ENCODE assay signal across 32 mouse cellular contexts in genomic region chr11:103215355-103215754, GRCm38 (mm10). TPM values are rescaled to one million over a fixed set of nuclear protein-coding genes. Genes with fewer than 3 reads are reported as not detected.
DNase-seq lines count a peak whose midpoint lies in the region; ATAC-seq and TF ChIP-seq lines count a peak whose summit lies in the region.
"Had no signal": no experiment of that assay in that cellular context is flagged by ENCODE, and none has a peak within 500 bp of the region (broad histone marks: within the 10 kb centered on the region; RNA-seq: fewer than 3 reads in every experiment).

No protein-coding gene starts in this region.

- H3K4me3 ChIP-seq in intestine, embryonic 16.5 days (ENCODE audit: low read length), result no peak overlapping the region
- H3K4me3 ChIP-seq in intestine, embryonic 15.5 days (replicated peaks), result no peak overlapping the region
- H3K4me3 ChIP-seq in liver, embryonic 14.5 days (ENCODE audit: insufficient read depth in 1 of 2, low read depth in 2 of 2, low read length in 2 of 2), result no peak overlapping the region
- no peak overlapping the region for H3K4me3 ChIP-seq in layer of hippocampus, adult 2 months
- H3K4me3 ChIP-seq: embryonic facial prominence, embryonic 12.5 days; erythroblast, embryonic 14.5 days; forebrain, embryonic 13.5 days; heart, embryonic 12.5 days; hindbrain, embryonic 10.5 days; midbrain, embryonic 10.5 days; myocyte; neural tube, embryonic 13.5 days had no signal

- H3K27ac ChIP-seq in intestine, embryonic 16.5 days (ENCODE audit: low read length), result no peak overlapping the region
- no peak overlapping the region for H3K27ac ChIP-seq in intestine, embryonic 15.5 days
- no peak overlapping the region for H3K27ac ChIP-seq in liver, embryonic 14.5 days
- no peak overlapping the region for H3K27ac ChIP-seq in layer of hippocampus, adult 2 months
- H3K27ac ChIP-seq: embryonic facial prominence, embryonic 12.5 days; forebrain, embryonic 13.5 days; hindbrain, embryonic 10.5 days; midbrain, embryonic 10.5 days; neural tube, embryonic 13.5 days had no signal

- DNase-seq in c-Kit-positive CD71-positive TER-119-negative erythroid progenitor cells, embryonic 14.5 days (ENCODE audit: low read depth), result peak; percentile 28
- DNase-seq in liver, embryonic 14.5 days (ENCODE audit: low read depth in 3 of 3, low spot score in 3 of 3), result peak; percentile 19 to 30 (median 27)
- no peak for DNase-seq in adrenal gland, postnatal 4 days (ENCODE audit: low spot score in 2 of 2)
- DNase-seq in layer of hippocampus, adult 2 months (ENCODE audit: low spot score in 2 of 2), result no peak
- no peak for DNase-seq in layer of hippocampus, postnatal 36 days
- no peak for DNase-seq in testis, postnatal 10 days (ENCODE audit: low spot score)
- DNase-seq: adrenal gland, postnatal 14 days; cerebellum, adult 18-20 months; cerebellum, postnatal 14 days; heart, postnatal 10 days; kidney, postnatal 25 days; lung, postnatal 4 days; thymus, postnatal 25 days had no signal

- 0 out of 2 replicates have a peak, but pooled peaks cover 6% of the 10 kb centered on the region for H3K36me3 ChIP-seq in intestine, embryonic 16.5 days (ENCODE audit: control insufficient read depth, insufficient read depth, low read length)
- H3K36me3 ChIP-seq in intestine, embryonic 15.5 days, result 0 out of 2 replicates have a peak, but pooled peaks cover under 1% of the 10 kb centered on the region
- H3K36me3 ChIP-seq in liver, embryonic 14.5 days (replicated peaks; ENCODE audit: control insufficient read depth, insufficient read depth, low read depth), result no peaks in the 10 kb centered on the region

- H3K27me3 ChIP-seq in intestine, embryonic 16.5 days (replicated peaks; ENCODE audit: control insufficient read depth, insufficient read depth, low read length), result no peaks in the 10 kb centered on the region
- H3K27me3 ChIP-seq in intestine, embryonic 15.5 days (replicated peaks), result no peaks in the 10 kb centered on the region
- H3K27me3 ChIP-seq in liver, embryonic 14.5 days (ENCODE audit: control insufficient read depth, insufficient read depth, low read length), result no peaks in the 10 kb centered on the region

- no peak overlapping the region for H3K4me2 ChIP-seq in intestine, embryonic 16.5 days (ENCODE audit: low read depth, low read length)
- H3K4me2 ChIP-seq in intestine, embryonic 15.5 days (replicated peaks), result no peak overlapping the region
- no peak overlapping the region for H3K4me2 ChIP-seq in liver, embryonic 14.5 days (ENCODE audit: low read depth)
- H3K4me2 ChIP-seq: embryonic facial prominence, embryonic 12.5 days; forebrain, embryonic 13.5 days; heart, embryonic 12.5 days; neural tube, embryonic 13.5 days had no signal

- ATAC-seq in intestine, embryonic 16.5 days, result 0 out of 2 replicates have a peak, but pooled peaks have one; percentile 24
- no peak for ATAC-seq in intestine, embryonic 15.5 days
- peak; percentile 59 for ATAC-seq in liver, embryonic 14.5 days (ENCODE audit: insufficient read depth)
- ATAC-seq: forebrain, embryonic 13.5 days; hindbrain, embryonic 16.5 days; intestine, postnatal 0 days; midbrain, embryonic 16.5 days had no signal

- TF ChIP-seq CTCF in liver, embryonic 14.5 days (IDR thresholded peaks at IDR 0.05; ENCODE audit: low read depth), result no peak
- no peak for TF ChIP-seq CTCF in layer of hippocampus, adult 2 months (conservative IDR thresholded peaks at IDR 0.05)

- no peaks in the 10 kb centered on the region for H3K9me3 ChIP-seq in intestine, embryonic 16.5 days (ENCODE audit: control insufficient read depth, low read length)
- H3K9me3 ChIP-seq in intestine, embryonic 15.5 days, result no peaks in the 10 kb centered on the region
- no peaks in the 10 kb centered on the region for H3K9me3 ChIP-seq in liver, embryonic 14.5 days (ENCODE audit: control insufficient read depth, low read length)
- H3K9me3 ChIP-seq: embryonic facial prominence, embryonic 12.5 days; neural tube, embryonic 13.5 days had no signal

- H3K9ac ChIP-seq in intestine, embryonic 16.5 days (ENCODE audit: low read depth, low read length), result no peak overlapping the region
- H3K9ac ChIP-seq in intestine, embryonic 15.5 days, result no peak overlapping the region
- no peak overlapping the region for H3K9ac ChIP-seq in liver, embryonic 14.5 days (replicated peaks)
- H3K9ac ChIP-seq: embryonic facial prominence, embryonic 12.5 days; forebrain, embryonic 13.5 days; heart, embryonic 12.5 days; neural tube, embryonic 13.5 days had no signal

- peak; percentile 51; the same call in 1 of the 2 replicates for TF ChIP-seq EP300 in liver, embryonic 14.5 days (IDR thresholded peaks at IDR 0.05; ENCODE audit: low read depth)

- H3K4me1 ChIP-seq in intestine, embryonic 16.5 days (ENCODE audit: control insufficient read depth, insufficient read depth, low read length), result peaks cover 10% of the 10 kb centered on the region
- H3K4me1 ChIP-seq in intestine, embryonic 15.5 days (replicated peaks), result peaks cover 8% of the 10 kb centered on the region
- H3K4me1 ChIP-seq in liver, embryonic 14.5 days (replicated peaks; ENCODE audit: control insufficient read depth in 2 of 2, insufficient read depth in 2 of 2, low read length in 1 of 2), result peaks cover 4 to 5% of the 10 kb centered on the region in 2 experiments; a peak in 2 of 4 replicates

- WGBS in intestine, embryonic 16.5 days, result 62% methylated on average over 1 of the region's 1 CpGs
- 86% methylated on average over 1 of the region's 1 CpGs for WGBS in intestine, embryonic 15.5 days
- 26% methylated on average over 1 of the region's 1 CpGs for WGBS in liver, embryonic 14.5 days (ENCODE audit: insufficient replicate concordance)

RNA-seq across cellular contexts. Expression of gene Spata32, which starts 2.9 kb away (rescaled TPM):
- not detected in 2 replicates for polyA plus RNA-seq in intestine, embryonic 16.5 days (2015; fragmentation: Nextera tagmentation; extraction: Ambion mirVana)
- not detected in 2 replicates for polyA plus RNA-seq in intestine, embryonic 15.5 days (2015; fragmentation: Nextera tagmentation; extraction: Ambion mirVana)
- not detected in 2 replicates for polyA plus RNA-seq in liver, embryonic 14.5 days (2012; rRNA removed)
- polyA plus RNA-seq in liver, embryonic 14.5 days (2014; fragmentation: Nextera tagmentation; extraction: Ambion mirVana), result 0.13 TPM in 1 of 2 replicates, not detected in the other
- total RNA-seq in adrenal gland, postnatal 4 days (2021), result not detected
- 1 to 10 TPM; 1.2 to 1.3 TPM for total RNA-seq in layer of hippocampus, adult 2 months (2021)
- total RNA-seq in layer of hippocampus, postnatal 36 days (2021), result 1 to 10 TPM in 1 of 2 experiments, under 1 TPM in 1; 0.72 to 1.6 TPM
- total RNA-seq: adrenal gland, postnatal 14 days; ES-E14; gastrocnemius, adult 8-10 months; heart, postnatal 10 days had no signal
- polyA plus RNA-seq: embryonic facial prominence, embryonic 12.5 days; erythroblast, embryonic 14.5 days; forebrain, embryonic 13.5 days; heart, embryonic 12.5 days; hindbrain, embryonic 10.5 days; intestine, postnatal 0 days; kidney, embryonic 14.5 days; limb, embryonic 14.5 days; lung, embryonic 16.5 days; midbrain, embryonic 10.5 days; spleen, adult 2 months had no signal

RNA-seq across cellular contexts. Expression of gene 1700023F06Rik, which starts 7.0 kb away (rescaled TPM):
- polyA plus RNA-seq in intestine, embryonic 16.5 days (2015; fragmentation: Nextera tagmentation; extraction: Ambion mirVana), result 0.57 and 0.83 TPM in 2 replicates
- polyA plus RNA-seq in intestine, embryonic 15.5 days (2015; fragmentation: Nextera tagmentation; extraction: Ambion mirVana), result 0.73 and 1.0 TPM in 2 replicates
- not detected in 2 replicates for polyA plus RNA-seq in liver, embryonic 14.5 days (2012; rRNA removed)
- not detected in 2 replicates for polyA plus RNA-seq in liver, embryonic 14.5 days (2014; fragmentation: Nextera tagmentation; extraction: Ambion mirVana)
- total RNA-seq in adrenal gland, postnatal 4 days (2021), result under 1 TPM; 0.45 to 0.70 TPM
- total RNA-seq in layer of hippocampus, adult 2 months (2021), result 1 to 10 TPM; 1.5 to 2.0 TPM
- 1 to 10 TPM; 1.5 to 2.3 TPM for total RNA-seq in layer of hippocampus, postnatal 36 days (2021)
- total RNA-seq: ES-E14; gastrocnemius, adult 8-10 months; heart, postnatal 10 days had no signal
- polyA plus RNA-seq: erythroblast, embryonic 14.5 days; heart, embryonic 12.5 days; myocyte; spleen, adult 2 months had no signal

RNA-seq across cellular contexts. Expression of gene Fmnl1, which starts 44.4 kb away (rescaled TPM):
- 2.2 and 2.3 TPM in 2 replicates for polyA plus RNA-seq in intestine, embryonic 16.5 days (2015; fragmentation: Nextera tagmentation; extraction: Ambion mirVana)
- 2.0 and 2.2 TPM in 2 replicates for polyA plus RNA-seq in intestine, embryonic 15.5 days (2015; fragmentation: Nextera tagmentation; extraction: Ambion mirVana)
- polyA plus RNA-seq in liver, embryonic 14.5 days (2012; rRNA removed), result 2.3 and 3.5 TPM in 2 replicates
- 2.3 and 3.5 TPM in 2 replicates for polyA plus RNA-seq in liver, embryonic 14.5 days (2014; fragmentation: Nextera tagmentation; extraction: Ambion mirVana)
- 10 to 100 TPM; 13.4 to 14.2 TPM for total RNA-seq in adrenal gland, postnatal 4 days (2021)
- 100 to 1,000 TPM; 142 to 156 TPM for total RNA-seq in layer of hippocampus, adult 2 months (2021)
- 100 to 1,000 TPM; 136 to 154 TPM for total RNA-seq in layer of hippocampus, postnatal 36 days (2021)

RNA-seq across cellular contexts. Expression of gene Map3k14, which starts 51.9 kb away (rescaled TPM):
- polyA plus RNA-seq in intestine, embryonic 16.5 days (2015; fragmentation: Nextera tagmentation; extraction: Ambion mirVana), result 3.1 TPM in 2 replicates
- 2.9 and 3.6 TPM in 2 replicates for polyA plus RNA-seq in intestine, embryonic 15.5 days (2015; fragmentation: Nextera tagmentation; extraction: Ambion mirVana)
- 0.47 and 0.54 TPM in 2 replicates for polyA plus RNA-seq in liver, embryonic 14.5 days (2012; rRNA removed)
- 0.14 and 0.18 TPM in 2 replicates for polyA plus RNA-seq in liver, embryonic 14.5 days (2014; fragmentation: Nextera tagmentation; extraction: Ambion mirVana)
- 1 to 10 TPM; 6.9 to 8.0 TPM for total RNA-seq in adrenal gland, postnatal 4 days (2021)
- 1 to 10 TPM; 3.3 TPM for total RNA-seq in layer of hippocampus, adult 2 months (2021)
- total RNA-seq in layer of hippocampus, postnatal 36 days (2021), result 1 to 10 TPM; 3.2 to 4.3 TPM

Comparison
In these comparisons a context has a peak if more than half of its experiments do, and no peak if none do; other contexts are left out.
1. DNase-seq: peak in c-Kit-positive CD71-positive TER-119-negative erythroid progenitor cells, embryonic 14.5 days (single experiment) and liver, embryonic 14.5 days (3 of 3); none in adrenal gland, postnatal 4 days (0 of 2), layer of hippocampus, adult 2 months (0 of 2), layer of hippocampus, postnatal 36 days (0 of 2) and testis, postnatal 10 days (single experiment).
2. RNA of gene Fmnl1, which starts 44.4 kb away (total RNA-seq): 142 to 156 TPM in layer of hippocampus, adult 2 months and 136 to 154 TPM in layer of hippocampus, postnatal 36 days; 13.4 to 14.2 TPM in adrenal gland, postnatal 4 days; every median in the first group is over 4 times any median in the second.